Mouse (Mus musculus): ENCODE results near the gene Pik3c2a.

GRCm38 (mm10) chr7:116475836-116476235 is 32.6 kb upstream of the Pik3c2a start:
- no peak for TF ChIP-seq CTCF (IDR thresholded peaks at IDR 0.05; ENCODE audit: extremely low read depth, insufficient read depth, insufficient read length, insufficient replicate concordance)
- TF ChIP-seq POLR2A (IDR thresholded peaks at IDR 0.05; ENCODE audit: low read depth, low read length), result no peak
